Mouse (Mus musculus) MEL (cell line): Measurements from ENCODE around the gene Mark2.

Experiments
- CTCF ChIP-seq, 3 experiments: IDR thresholded peaks in 2 of 3; conservative IDR thresholded peaks in 1 of 3; 2 replicates each; pipeline ENCODE4 v1.5.1; 2011 to 2012; ENCODE audit warnings: low read length in 3 of 3, low read depth in 2 of 3, mild to moderate bottlenecking in 2 of 3, improper control_type of control experiment in 1 of 3, inconsistent platforms in 1 of 3, mixed read lengths in 1 of 3, moderate library complexity in 1 of 3; ENCODE audit not compliant: control insufficient read depth in 1 of 3, insufficient read depth in 1 of 3, poor library complexity in 1 of 3, severe bottlenecking in 1 of 3
- HCFC1 ChIP-seq: IDR thresholded peaks from 2 replicates; pipeline ENCODE4 v1.6.1; 2012; ENCODE audit warnings: low read depth, mild to moderate bottlenecking, inconsistent platforms, low read length, improper control_type of control experiment, moderate library complexity
- JUND ChIP-seq: IDR thresholded peaks from 2 replicates; pipeline ENCODE4 v1.6.1; 2011; ENCODE audit warnings: low read depth, mild to moderate bottlenecking, improper control_type of control experiment, low read length
- MAFK ChIP-seq: IDR thresholded peaks from 2 replicates; pipeline ENCODE4 v1.6.1; 2011; ENCODE audit warnings: low read depth, mild to moderate bottlenecking, low read length, improper control_type of control experiment, borderline replicate concordance
- MAX ChIP-seq: IDR thresholded peaks from 2 replicates; pipeline ENCODE4 v1.6.1; 2011; ENCODE audit warnings: low read length, improper control_type of control experiment
- MAZ ChIP-seq: IDR thresholded peaks from 2 replicates; pipeline ENCODE4 v1.6.1; 2012; ENCODE audit warnings: low read depth, mild to moderate bottlenecking, inconsistent platforms, low read length, improper control_type of control experiment
- MEF2A ChIP-seq: IDR thresholded peaks from 2 replicates; pipeline ENCODE4 v1.6.1; 2014; ENCODE audit warnings: low read depth, mild to moderate bottlenecking, inconsistent platforms, low read length, improper control_type of control experiment; ENCODE audit not compliant: poor library complexity, insufficient replicate concordance, severe bottlenecking; ENCODE audit errors: extremely low read depth
- NELFE ChIP-seq: IDR thresholded peaks from 2 replicates; pipeline ENCODE4 v1.6.1; 2011; ENCODE audit warnings: low read depth, low read length, improper control_type of control experiment
- POLR2A ChIP-seq, 2 experiments: IDR thresholded peaks; 2 replicates each; pipeline ENCODE4 v1.6.1; 2011 to 2012; ENCODE audit warnings: low read length in 2 of 2, mild to moderate bottlenecking in 2 of 2, control low read depth in 1 of 2, improper control_type of control experiment in 1 of 2, low read depth in 1 of 2, moderate library complexity in 1 of 2; ENCODE audit not compliant: control insufficient read depth in 1 of 2, insufficient read depth in 1 of 2, poor library complexity in 1 of 2

DNA sequence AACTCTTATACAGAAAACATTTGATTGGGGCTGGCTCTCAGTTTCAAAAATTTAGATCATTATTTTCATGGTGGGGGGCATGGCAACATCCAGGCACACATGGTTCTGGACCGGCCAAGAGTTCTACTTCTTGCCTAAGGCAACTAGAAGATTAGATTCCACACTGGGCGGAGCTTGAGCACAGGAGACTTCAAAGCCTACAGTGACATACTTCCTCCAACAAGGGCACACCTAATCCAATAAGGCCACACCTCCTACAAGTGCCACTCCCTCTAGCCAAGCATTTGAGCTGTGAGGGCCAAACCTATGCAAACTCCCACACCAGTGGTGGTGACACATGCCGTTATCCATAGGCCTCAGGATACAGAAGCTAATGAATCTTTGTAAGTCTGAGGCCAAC is 95.6 kb downstream of the Mark2 start:
- TF ChIP-seq NELFE (peak; percentile 23; the same call in 1 of the 2 replicates), JUND (no peak), MAFK (no peak), POLR2A (IDR thresholded peaks at IDR 0.05; ENCODE audit: control insufficient read depth in 1 of 2, insufficient read depth in 1 of 2, low read depth in 1 of 2, low read length in 2 of 2, poor library complexity in 1 of 2) (peak in 1 of 2 experiments; percentile 40; a peak in 1 of 4 replicates), MAX (no peak), CTCF (IDR thresholded peaks at IDR 0.05 in 2 of 3, conservative IDR thresholded peaks at IDR 0.05 in 1 of 3; ENCODE audit: control insufficient read depth in 1 of 3, insufficient read depth in 1 of 3, low read depth in 2 of 3, low read length in 3 of 3, poor library complexity in 1 of 3, severe bottlenecking in 1 of 3) (no peak), HCFC1 (0 out of 2 replicates have a peak, but pooled peaks have one; percentile 25), MAZ (no peak), MEF2A (no peak)
